Mouse (Mus musculus) embryonic facial prominence, embryonic 11.5 days (tissue): ENCODE data around the gene Glrp1. TPM values are rescaled to one million over a fixed set of nuclear protein-coding genes. Genes with fewer than 3 reads are reported as not detected.

Source experiments
- ATAC-seq: fragments of 200-750 bp; cut with Nextera tagmentation; replicated peaks from 2 replicates; pipeline ENCODE4 v1.8.0; 2017; ENCODE audit warnings: low read depth; ENCODE audit not compliant: insufficient number of reproducible peaks, low FRiP score, low TSS enrichment
- DNase-seq: peaks from one replicate; pipeline ENCODE4 v3.0.0-alpha.2; 2015; ENCODE audit warnings: low spot score
- H3K27ac ChIP-seq: fragments of 300-500 bp; sonication (generic); replicated peaks from 2 replicates; pipeline ENCODE4 v1.5.1; 2014; ENCODE audit warnings: mild to moderate bottlenecking, low read depth, low read length, control low read depth
- H3K27me3 ChIP-seq: fragments of 300-500 bp; sonication (generic); 2 replicates; pipeline ENCODE4 v1.6.1; 2014; ENCODE audit warnings: mild to moderate bottlenecking, low read length, moderate library complexity, mixed read lengths; ENCODE audit not compliant: control insufficient read depth, insufficient read depth
- H3K36me3 ChIP-seq: fragments of 300-500 bp; sonication (generic); replicated peaks from 2 replicates; pipeline ENCODE4 v1.6.1; 2014; ENCODE audit warnings: low read depth, mild to moderate bottlenecking, low read length, moderate library complexity, mixed read lengths; ENCODE audit not compliant: control insufficient read depth, insufficient read depth
- H3K4me1 ChIP-seq: fragments of 300-500 bp; sonication (generic); 2 replicates; pipeline ENCODE4 v1.6.1; 2014; ENCODE audit warnings: low read length, mixed read lengths; ENCODE audit not compliant: control insufficient read depth, insufficient read depth
- H3K4me2 ChIP-seq: fragments of 300-500 bp; sonication (generic); 2 replicates; pipeline ENCODE4 v1.6.1; 2014; ENCODE audit warnings: low read depth, mild to moderate bottlenecking, control low read depth, low read length, moderate library complexity
- H3K4me3 ChIP-seq: fragments of 300-500 bp; sonication (generic); 2 replicates; pipeline ENCODE4 v1.5.1; 2014; ENCODE audit warnings: low read depth, low read length, control low read depth
- H3K9ac ChIP-seq: fragments of 300-500 bp; sonication (generic); replicated peaks from 2 replicates; pipeline ENCODE4 v1.6.1; 2014; ENCODE audit warnings: mild to moderate bottlenecking, control low read depth, low read length
- H3K9me3 ChIP-seq: fragments of 300-500 bp; sonication (generic); replicated peaks from 2 replicates; pipeline ENCODE4 v1.6.1; 2016; ENCODE audit warnings: mild to moderate bottlenecking, low read length, inconsistent platforms, mixed read lengths; ENCODE audit not compliant: control insufficient read depth
- WGBS: fragments of 180-500 bp; shearing (Covaris S2); extraction: QIAGEN DNeasy Blood & Tissue Kit; methylation state at CpG from one replicate; pipeline ENCODE4 v1.1.7; 2014; 5-methylcytosine and 5-hydroxymethylcytosine counted together
- polyA plus RNA-seq: library from polyadenylated mRNA; unstranded; fragments of >200 nt; fragmentation: Nextera tagmentation; extraction: Ambion mirVana; gene quantifications from 2 replicates; pipeline ENCODE4 v1.2.1, GENCODE M21; 2014

The Glrp1 gene
- polyA plus RNA-seq, 1 experiment from 2014 or later, result not detected

- Histone ChIP-seq H3K27me3 (no peaks in the 10 kb centered on the region), H3K4me1 (no peaks in the 10 kb centered on the region), H3K4me3 (no peak overlapping the region), H3K9ac (no peak overlapping the region), H3K36me3 (no peaks in the 10 kb centered on the region), H3K4me2 (no peak overlapping the region), H3K9me3 (no peaks in the 10 kb centered on the region), H3K27ac (no peak overlapping the region)
- ATAC-seq, result no peak
- DNase-seq, result no peak
- 50% methylated on average over 2 of the region's 2 CpGs for WGBS
Observed at GRCm38 (mm10) chr1:88478205-88478604, 31.7 kb downstream of the Glrp1 start.

GRCm38 (mm10) chr1:88476554-88477085, 33.2 kb downstream of the Glrp1 start:
- no peak for ATAC-seq
- no peak overlapping the region for H3K9ac ChIP-seq
- H3K27ac ChIP-seq, result no peak overlapping the region
- no peaks in the 10 kb centered on the region for H3K4me1 ChIP-seq
- no peaks in the 10 kb centered on the region for H3K36me3 ChIP-seq
- DNase-seq, result no peak
- 96% methylated on average over 20 of the region's 20 CpGs for WGBS
- H3K4me3 ChIP-seq, result no peak overlapping the region
- H3K4me2 ChIP-seq, result no peak overlapping the region
- no peaks in the 10 kb centered on the region for H3K9me3 ChIP-seq
- H3K27me3 ChIP-seq, result no peaks in the 10 kb centered on the region

- no peaks in the 10 kb centered on the region for H3K9me3 ChIP-seq
- no peak overlapping the region for H3K4me3 ChIP-seq
- no peaks in the 10 kb centered on the region for H3K27me3 ChIP-seq
- H3K4me2 ChIP-seq, result no peak overlapping the region
- H3K27ac ChIP-seq, result no peak overlapping the region
- no peaks in the 10 kb centered on the region for H3K36me3 ChIP-seq
- DNase-seq (peak; percentile 38), ATAC-seq (no peak)
- H3K4me1 ChIP-seq, result no peaks in the 10 kb centered on the region
- whole genome bisulfite sequencing, result 29% methylated on average over 8 of the region's 8 CpGs
- H3K9ac ChIP-seq, result no peak overlapping the region
Observed at GRCm38 (mm10) chr1:88475502-88475953, 34.3 kb downstream of the Glrp1 start.

- WGBS, result 28% methylated on average over 7 of the region's 7 CpGs
- H3K4me2 ChIP-seq, result no peak overlapping the region
- H3K4me3 ChIP-seq, result no peak overlapping the region
- DNase-seq (peak; percentile 28), ATAC-seq (0 out of 2 replicates have a peak, but pooled peaks have one; percentile 6)
- no peaks in the 10 kb centered on the region for H3K36me3 ChIP-seq
- no peaks in the 10 kb centered on the region for H3K9me3 ChIP-seq
- H3K27ac ChIP-seq, result no peak overlapping the region
- H3K9ac ChIP-seq, result no peak overlapping the region
- no peaks in the 10 kb centered on the region for H3K4me1 ChIP-seq
- no peaks in the 10 kb centered on the region for H3K27me3 ChIP-seq
Observed at GRCm38 (mm10) chr1:88474598-88474997, 35.3 kb downstream of the Glrp1 start.

- Histone ChIP-seq H3K27ac (no peak overlapping the region), H3K4me2 (no peak overlapping the region), H3K36me3 (no peaks in the 10 kb centered on the region), H3K27me3 (no peaks in the 10 kb centered on the region), H3K9ac (no peak overlapping the region), H3K4me3 (no peak overlapping the region), H3K9me3 (no peaks in the 10 kb centered on the region), H3K4me1 (no peaks in the 10 kb centered on the region)
- DNase-seq (no peak), ATAC-seq (no peak)
- WGBS, result 68% methylated on average over 2 of the region's 2 CpGs
Observed at GRCm38 (mm10) chr1:88473899-88474298, 36.0 kb downstream of the Glrp1 start.

GRCm38 (mm10) chr1:88472258-88472657, 37.6 kb downstream of the Glrp1 start:
- Histone ChIP-seq H3K4me3 (no peak overlapping the region), H3K27ac (no peak overlapping the region), H3K9ac (no peak overlapping the region), H3K9me3 (no peaks in the 10 kb centered on the region), H3K4me1 (no peaks in the 10 kb centered on the region), H3K4me2 (no peak overlapping the region), H3K36me3 (no peaks in the 10 kb centered on the region), H3K27me3 (no peaks in the 10 kb centered on the region)
- no peak for DNase-seq
- ATAC-seq, result no peak
- WGBS, result 48% methylated on average over 6 of the region's 6 CpGs

- Histone ChIP-seq H3K27me3 (no peaks in the 10 kb centered on the region), H3K9ac (no peak overlapping the region)
- WGBS, result 93% methylated on average over 4 of the region's 4 CpGs
Observed at GRCm38 (mm10) chr1:88469746-88470145, 40.1 kb downstream of the Glrp1 start.

GRCm38 (mm10) chr1:88468335-88468734, 41.5 kb downstream of the Glrp1 start:
- no peak overlapping the region for H3K4me3 ChIP-seq
- H3K9me3 ChIP-seq, result no peaks in the 10 kb centered on the region
- ATAC-seq, result no peak
- no peaks in the 10 kb centered on the region for H3K36me3 ChIP-seq
- WGBS, result 97% methylated on average over 2 of the region's 2 CpGs
- no peaks in the 10 kb centered on the region for H3K27me3 ChIP-seq
- no peak overlapping the region for H3K27ac ChIP-seq
- no peak overlapping the region for H3K4me2 ChIP-seq
- no peak for DNase-seq
- no peak overlapping the region for H3K9ac ChIP-seq
- no peaks in the 10 kb centered on the region for H3K4me1 ChIP-seq

More at GRCm38 (mm10) chr1:88469746-88470145, 40.1 kb downstream of the Glrp1 start:
- DNase-seq (no peak), ATAC-seq (no peak)
- Histone ChIP-seq H3K9me3 (no peaks in the 10 kb centered on the region), H3K4me2 (no peak overlapping the region), H3K4me3 (no peak overlapping the region), H3K36me3 (no peaks in the 10 kb centered on the region), H3K27ac (no peak overlapping the region), H3K4me1 (no peaks in the 10 kb centered on the region)
